Mouse (Mus musculus): ENCODE data around the gene Accsl. TPM values are rescaled to one million over a fixed set of nuclear protein-coding genes. Genes with fewer than 3 reads are reported as not detected.
A peak's percentile ranks its signal among the peaks of the same experiment; 100 is the strongest.

The Accsl gene
- polyA plus RNA-seq, 1 experiment: 0.17 TPM

GRCm38 (mm10) chr2:93811812-93812211 is 57.1 kb downstream of the Accsl start:
- peak; percentile 55 for DNase-seq
- WGBS: 45% methylated on average over 4 of the region's 4 CpGs

GRCm38 (mm10) chr2:93809931-93810330 is 59.0 kb downstream of the Accsl start:
- H3K27ac ChIP-seq (ENCODE audit: insufficient read depth, low read depth, low read length): no peak overlapping the region
- H3K4me3 ChIP-seq (ENCODE audit: insufficient read depth, low read depth, low read length): no peak overlapping the region
- H3K4me1 ChIP-seq (ENCODE audit: control insufficient read depth, insufficient read depth, low read length): no peaks in the 10 kb centered on the region
- no peaks in the 10 kb centered on the region for H3K27me3 ChIP-seq (replicated peaks; ENCODE audit: control insufficient read depth, insufficient read depth, low read length)
- WGBS: 13% methylated on average over 2 of the region's 2 CpGs
- H3K36me3 ChIP-seq (ENCODE audit: control insufficient read depth, insufficient read depth, low read length): peaks cover 2% of the 10 kb centered on the region; the same call in 1 of the 2 replicates
- peak; percentile 54 for DNase-seq
- TF ChIP-seq POLR2A (IDR thresholded peaks at IDR 0.05; ENCODE audit: low read depth, low read length) (no peak), CTCF (conservative IDR thresholded peaks at IDR 0.05; ENCODE audit: insufficient read depth, insufficient read length, low read depth, low read length) (peak; percentile 96)

More at GRCm38 (mm10) chr2:93811812-93812211, 57.1 kb downstream of the Accsl start:
- TF ChIP-seq CTCF (conservative IDR thresholded peaks at IDR 0.05; ENCODE audit: insufficient read depth, insufficient read length, low read depth, low read length) (peak; percentile 89), POLR2A (IDR thresholded peaks at IDR 0.05; ENCODE audit: low read depth, low read length) (no peak)
- Histone ChIP-seq H3K4me3 (ENCODE audit: insufficient read depth, low read depth, low read length) (no peak overlapping the region), H3K36me3 (ENCODE audit: control insufficient read depth, insufficient read depth, low read length) (peaks cover 2% of the 10 kb centered on the region; the same call in 1 of the 2 replicates), H3K27me3 (replicated peaks; ENCODE audit: control insufficient read depth, insufficient read depth, low read length) (no peaks in the 10 kb centered on the region), H3K4me1 (ENCODE audit: control insufficient read depth, insufficient read depth, low read length) (no peaks in the 10 kb centered on the region), H3K27ac (ENCODE audit: insufficient read depth, low read depth, low read length) (no peak overlapping the region)

GRCm38 (mm10) chr2:93808071-93808470 is 60.9 kb downstream of the Accsl start:
- no peak for TF ChIP-seq CTCF (conservative IDR thresholded peaks at IDR 0.05; ENCODE audit: insufficient read depth, insufficient read length, low read depth, low read length)
- TF ChIP-seq POLR2A (IDR thresholded peaks at IDR 0.05; ENCODE audit: low read depth, low read length): no peak
- Histone ChIP-seq H3K4me1 (ENCODE audit: control insufficient read depth, insufficient read depth, low read length) (no peaks in the 10 kb centered on the region), H3K36me3 (ENCODE audit: control insufficient read depth, insufficient read depth, low read length) (peaks cover 2% of the 10 kb centered on the region; the same call in 1 of the 2 replicates)

GRCm38 (mm10) chr2:93807440-93807839 is 61.5 kb downstream of the Accsl start:
- H3K27me3 ChIP-seq (replicated peaks; ENCODE audit: control insufficient read depth, insufficient read depth, low read length): no peaks in the 10 kb centered on the region
- H3K4me1 ChIP-seq (ENCODE audit: control insufficient read depth, insufficient read depth, low read length): no peaks in the 10 kb centered on the region
- DNase-seq: no peak
- H3K4me3 ChIP-seq (ENCODE audit: insufficient read depth, low read depth, low read length): no peak overlapping the region
- H3K36me3 ChIP-seq (ENCODE audit: control insufficient read depth, insufficient read depth, low read length): peaks cover under 1% of the 10 kb centered on the region; the same call in 1 of the 2 replicates
- H3K27ac ChIP-seq (ENCODE audit: insufficient read depth, low read depth, low read length): no peak overlapping the region
- WGBS: 89% methylated on average over 8 of the region's 8 CpGs
- no peak for TF ChIP-seq POLR2A (IDR thresholded peaks at IDR 0.05; ENCODE audit: low read depth, low read length)
- TF ChIP-seq CTCF (conservative IDR thresholded peaks at IDR 0.05; ENCODE audit: insufficient read depth, insufficient read length, low read depth, low read length): no peak

More at GRCm38 (mm10) chr2:93808071-93808470, 60.9 kb downstream of the Accsl start:
- Histone ChIP-seq H3K27ac (ENCODE audit: insufficient read depth, low read depth, low read length) (no peak overlapping the region), H3K27me3 (replicated peaks; ENCODE audit: control insufficient read depth, insufficient read depth, low read length) (no peaks in the 10 kb centered on the region), H3K4me3 (ENCODE audit: insufficient read depth, low read depth, low read length) (no peak overlapping the region)
- DNase-seq: no peak
- 83% methylated on average over 5 of the region's 5 CpGs for WGBS

DNA sequence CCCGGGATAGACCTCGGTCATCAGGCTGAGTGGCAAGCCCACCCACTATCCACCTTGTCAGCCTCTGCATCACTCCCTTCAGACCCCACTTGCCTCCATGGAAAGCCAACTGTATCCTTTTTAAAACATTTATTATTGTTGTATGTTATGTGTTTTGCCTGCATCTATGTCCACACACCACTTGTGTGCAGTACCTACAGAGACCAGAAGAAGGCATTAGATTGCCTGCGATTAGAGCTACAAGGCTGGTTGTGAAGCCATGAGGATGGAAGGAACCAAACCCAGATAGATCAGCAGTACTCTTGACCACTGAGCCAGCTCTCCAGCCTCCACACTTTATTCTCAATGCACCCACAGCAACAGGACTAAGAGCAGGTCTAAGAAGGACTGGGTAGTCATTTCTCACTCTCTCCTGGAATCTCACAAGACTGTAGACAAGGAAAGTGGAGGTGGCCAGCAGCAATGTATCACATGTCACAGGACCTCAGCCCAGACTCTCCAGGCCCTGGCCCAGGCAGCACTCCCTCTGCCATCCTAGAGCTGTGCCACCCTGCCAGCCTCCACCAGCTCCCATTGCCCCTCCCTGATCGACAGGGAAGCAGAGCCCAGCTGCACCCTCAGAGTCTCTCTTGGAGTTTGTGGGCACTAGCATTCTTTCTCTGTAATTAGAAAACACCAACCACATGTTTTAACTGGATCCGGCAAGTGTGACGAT is 62.3 kb downstream of the Accsl start:
- H3K27me3 ChIP-seq (replicated peaks; ENCODE audit: control insufficient read depth, insufficient read depth, low read length): no peaks in the 10 kb centered on the region
- TF ChIP-seq CTCF (conservative IDR thresholded peaks at IDR 0.05; ENCODE audit: insufficient read depth, insufficient read length, low read depth, low read length) (no peak), POLR2A (IDR thresholded peaks at IDR 0.05; ENCODE audit: low read depth, low read length) (no peak)
- no peaks in the 10 kb centered on the region; the same call in 1 of the 2 replicates for H3K36me3 ChIP-seq (ENCODE audit: control insufficient read depth, insufficient read depth, low read length)
- no peak overlapping the region for H3K4me3 ChIP-seq (ENCODE audit: insufficient read depth, low read depth, low read length)
- DNase-seq: no peak
- 92% methylated on average over 6 of the region's 6 CpGs for WGBS
- H3K4me1 ChIP-seq (ENCODE audit: control insufficient read depth, insufficient read depth, low read length): no peaks in the 10 kb centered on the region
- no peak overlapping the region for H3K27ac ChIP-seq (ENCODE audit: insufficient read depth, low read depth, low read length)

GRCm38 (mm10) chr2:93805523-93805922 is 63.4 kb downstream of the Accsl start:
- no peaks in the 10 kb centered on the region for H3K4me1 ChIP-seq (ENCODE audit: control insufficient read depth, insufficient read depth, low read length)
- no peaks in the 10 kb centered on the region; the same call in 1 of the 2 replicates for H3K36me3 ChIP-seq (ENCODE audit: control insufficient read depth, insufficient read depth, low read length)
- TF ChIP-seq POLR2A (IDR thresholded peaks at IDR 0.05; ENCODE audit: low read depth, low read length) (no peak), CTCF (conservative IDR thresholded peaks at IDR 0.05; ENCODE audit: insufficient read depth, insufficient read length, low read depth, low read length) (no peak)
- WGBS: 88% methylated on average over 4 of the region's 4 CpGs
- no peaks in the 10 kb centered on the region for H3K27me3 ChIP-seq (replicated peaks; ENCODE audit: control insufficient read depth, insufficient read depth, low read length)
- H3K27ac ChIP-seq (ENCODE audit: insufficient read depth, low read depth, low read length): no peak overlapping the region
- H3K4me3 ChIP-seq (ENCODE audit: insufficient read depth, low read depth, low read length): no peak overlapping the region
- DNase-seq: no peak

Other genes with a start within 250 kb of the Accsl start
- gene Alx4, start 226.8 kb downstream of the Accsl start, polyA plus RNA-seq (2012; rRNA removed): 0.13 and 0.14 TPM in 2 replicates
- gene Ext2, start 46.6 kb downstream of the Accsl start, polyA plus RNA-seq (2012; rRNA removed): 46.5 and 50.7 TPM in 2 replicates
- 14.8 and 16.3 TPM in 2 replicates for gene Accs, start 19.2 kb downstream of the Accsl start, polyA plus RNA-seq (2012; rRNA removed)
- 12.2 and 14.9 TPM in 2 replicates for gene Gm13889, start 88.0 kb upstream of the Accsl start, polyA plus RNA-seq (2012; rRNA removed)
- not detected in 2 replicates for gene Gm27027, start 127.2 kb upstream of the Accsl start, polyA plus RNA-seq (2012; rRNA removed)
- gene Alkbh3, start 141.7 kb upstream of the Accsl start, polyA plus RNA-seq (2012; rRNA removed): 59.8 and 62.3 TPM in 2 replicates

Measured in kidney, adult 2 months (tissue).